Mouse (Mus musculus) G1E (cell line): ENCODE measurements around the gene Sept4. TPM values are rescaled to one million over a fixed set of nuclear protein-coding genes. Genes with fewer than 3 reads are reported as not detected.
A peak's percentile ranks its signal among the peaks of the same experiment; 100 is the strongest.

Source experiments
- ATAC-seq: 2 replicates; pipeline ENCODE4 v1.8.0; 2016; ENCODE audit warnings: mild to moderate bottlenecking; ENCODE audit not compliant: insufficient number of reproducible peaks, poor library complexity, low FRiP score, severe bottlenecking; ENCODE audit errors: extremely low read depth
- DNase-seq: peaks from one replicate; pipeline ENCODE4 v3.0.0; 2012; ENCODE audit warnings: low spot score
- H3K27me3 ChIP-seq: 2 replicates; pipeline ENCODE4 v1.6.1; 2012; ENCODE audit warnings: mild to moderate bottlenecking, low read length, inconsistent platforms; ENCODE audit not compliant: insufficient read depth
- H3K36me3 ChIP-seq: replicated peaks from 2 replicates; pipeline ENCODE3; 2012; ENCODE audit warnings: mild to moderate bottlenecking, inconsistent platforms
- H3K4me1 ChIP-seq: 2 replicates; pipeline ENCODE4 v1.6.1; 2012; ENCODE audit warnings: low read depth, low read length, inconsistent platforms, mixed read lengths; ENCODE audit not compliant: insufficient read depth
- H3K4me3 ChIP-seq: 2 replicates; pipeline ENCODE4 v1.5.1; 2012; ENCODE audit warnings: low read depth, mild to moderate bottlenecking, inconsistent platforms, low read length, moderate library complexity, mixed read lengths
- H3K9me3 ChIP-seq: replicated peaks from 2 replicates; pipeline ENCODE4 v1.6.1; 2012; ENCODE audit warnings: inconsistent platforms
- CTCF ChIP-seq: IDR thresholded peaks from 2 replicates; pipeline ENCODE4 v1.5.1; 2012; ENCODE audit warnings: low read depth, low read length, inconsistent platforms, mixed read lengths
- GATA1 ChIP-seq: IDR thresholded peaks from 2 replicates; pipeline ENCODE4 v1.6.1; 2012; ENCODE audit warnings: borderline replicate concordance, low read length, inconsistent platforms, mixed read lengths
- GATA2 ChIP-seq: IDR thresholded peaks from 2 replicates; pipeline ENCODE4 v1.6.1; 2012; ENCODE audit warnings: low read depth, low read length, inconsistent platforms, borderline replicate concordance
- POLR2AphosphoS5 ChIP-seq: IDR thresholded peaks from 2 replicates; pipeline ENCODE4 v1.6.1; 2012; ENCODE audit warnings: low read depth, low read length, inconsistent platforms; ENCODE audit not compliant: insufficient replicate concordance
- TAL1 ChIP-seq: conservative IDR thresholded peaks from 2 replicates; pipeline ENCODE4 v1.6.1; 2012; ENCODE audit warnings: low read depth, low read length, inconsistent platforms, mixed read lengths
- polyA plus RNA-seq: library from polyadenylated mRNA; stranded (reverse); fragments of >175 nt; gene quantifications from 2 replicates; pipeline ENCODE4 v1.2.3, GENCODE M21; 2012
- total RNA-seq, 2 experiments: library from RNA; stranded (forward) in 1 of 2; stranded (reverse) in 1 of 2; fragments of 200-1000 nt in 1 of 2; fragments of >200 nt in 1 of 2; fragmentation: Nextera tagmentation in 1 of 2; gene quantifications; 2 replicates each; pipeline ENCODE4 v1.2.3; 2014 to 2017

Gene Sept4
- total and polyA plus RNA-seq, 3 experiments = 0.91 to 2.6 TPM; not detected in 1

DNA sequence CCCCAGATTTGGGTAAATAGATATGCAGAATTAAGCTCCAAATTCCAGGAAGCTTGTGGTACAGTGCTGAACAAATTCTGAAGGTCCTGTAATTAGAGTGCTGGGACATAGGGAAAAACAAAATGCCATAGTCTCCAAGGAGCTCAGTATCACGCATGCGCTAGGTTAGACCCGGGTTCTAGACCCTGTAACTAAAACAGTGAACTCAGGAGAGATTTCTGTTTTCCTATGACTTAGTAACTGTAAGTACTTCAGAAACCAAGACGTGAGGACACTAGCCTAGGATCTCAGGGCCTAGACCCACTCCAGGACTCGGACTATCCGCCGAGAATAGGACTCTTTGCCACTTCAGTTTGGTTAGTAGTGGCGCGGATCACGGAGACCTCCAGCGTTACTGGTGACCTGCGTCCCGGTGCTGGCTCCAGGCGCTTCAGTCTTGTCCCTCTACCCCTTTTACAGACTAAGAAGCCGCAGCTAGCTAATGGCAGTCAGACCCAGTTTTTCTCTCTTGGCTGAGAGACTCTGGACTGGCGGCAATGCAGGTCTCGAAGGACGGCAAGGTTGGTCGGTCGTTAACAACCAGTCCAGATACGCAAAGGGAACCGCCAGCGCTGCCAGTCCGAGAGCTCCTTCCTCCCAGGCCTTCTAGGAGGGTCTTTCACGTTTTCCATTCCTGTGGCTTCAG is 22.3 kb downstream of the Sept4 start:
- H3K4me3 ChIP-seq = peak overlapping the region; percentile 73
- no peaks in the 10 kb centered on the region for H3K27me3 ChIP-seq
- no peak for DNase-seq
- peaks cover 53% of the 10 kb centered on the region for H3K4me1 ChIP-seq
- no peak for ATAC-seq
- no peak for TF ChIP-seq POLR2AphosphoS5
- TF ChIP-seq CTCF = no peak
- TF ChIP-seq GATA2 = no peak
- TF ChIP-seq TAL1 = no peak
- TF ChIP-seq GATA1 = no peak
- H3K36me3 ChIP-seq = peaks cover 42% of the 10 kb centered on the region
- no peaks in the 10 kb centered on the region for H3K9me3 ChIP-seq

DNA sequence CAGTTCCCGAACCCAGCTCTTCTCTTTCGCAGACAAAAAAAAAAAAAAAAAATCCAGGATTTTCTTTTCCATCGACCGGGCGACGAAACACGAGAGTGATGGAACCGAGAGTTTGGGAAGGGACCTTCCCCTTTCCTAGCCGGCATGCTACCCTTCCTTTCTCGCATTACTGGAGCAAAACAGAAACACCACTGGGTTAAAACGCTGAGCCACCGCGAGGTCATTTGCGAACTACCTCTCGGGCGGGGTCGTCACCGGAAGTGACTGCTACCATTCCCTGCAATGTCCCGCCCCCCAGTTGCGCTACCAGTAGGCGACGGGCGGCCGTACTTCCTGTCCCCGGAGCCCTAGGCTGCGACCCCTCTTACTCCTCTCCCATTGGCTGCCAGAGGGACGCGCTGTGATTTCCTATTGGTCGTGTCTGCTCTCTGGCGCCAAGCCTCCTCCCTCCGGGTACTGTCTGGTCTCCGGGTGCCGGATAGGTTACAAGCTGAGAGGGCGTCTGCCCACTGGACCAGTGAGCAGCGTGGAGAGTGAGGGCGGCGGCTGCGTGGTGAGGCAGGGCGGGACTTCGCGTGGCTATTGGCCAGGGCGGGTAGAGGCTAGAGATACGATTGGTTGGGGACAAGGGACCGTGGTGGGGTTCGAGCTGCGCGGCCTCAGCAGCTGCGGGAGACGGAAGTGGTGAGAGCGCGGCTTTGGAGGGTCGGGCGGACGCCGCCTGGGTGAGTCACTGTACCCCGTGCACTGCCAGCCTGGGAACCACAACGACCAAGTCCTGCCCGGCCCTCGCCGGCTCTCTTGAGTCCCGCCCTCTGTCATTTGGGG is 23.0 kb downstream of the Sept4 start, which contains the start of gene Mtmr4:
Gene Mtmr4 (plus strand): TSS at position 637 of the 828 bp plus-strand sequence.
- Histone ChIP-seq H3K27me3 (no peaks in the 10 kb centered on the region), H3K9me3 (no peaks in the 10 kb centered on the region), H3K4me3 (peak within 1 kb of the TSS; percentile 73), H3K36me3 (peaks cover 50% of the 10 kb centered on the region), H3K4me1 (peaks cover 60% of the 10 kb centered on the region)
- peak; percentile 95 for ATAC-seq
- DNase-seq = peak; percentile 99
- no peak for TF ChIP-seq GATA2
- no peak for TF ChIP-seq POLR2AphosphoS5
- no peak for TF ChIP-seq GATA1
- no peak for TF ChIP-seq TAL1
- TF ChIP-seq CTCF = no peak

DNA sequence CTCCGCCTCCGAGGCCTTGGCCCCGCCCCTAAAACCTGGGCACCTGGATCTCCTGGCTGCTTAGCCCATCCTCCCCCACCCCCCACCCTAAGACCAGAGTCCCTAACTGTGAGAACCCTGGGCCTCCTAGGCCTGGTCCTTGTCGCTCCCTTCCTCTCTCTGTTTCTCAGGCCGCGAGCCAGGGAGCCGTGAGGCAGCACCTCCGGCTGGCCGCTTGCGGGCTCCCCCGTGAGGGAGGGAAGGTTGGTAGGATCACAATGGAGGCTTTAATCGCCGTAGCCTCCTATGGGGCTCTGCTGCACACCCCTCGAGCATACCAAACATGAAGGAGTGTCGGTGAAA is 23.6 kb downstream of the Sept4 start:
- H3K9me3 ChIP-seq = no peaks in the 10 kb centered on the region
- H3K27me3 ChIP-seq = no peaks in the 10 kb centered on the region
- peak overlapping the region; percentile 73 for H3K4me3 ChIP-seq
- TF ChIP-seq TAL1 (no peak), GATA2 (no peak), CTCF (no peak), POLR2AphosphoS5 (no peak), GATA1 (no peak)
- DNase-seq = no peak
- ATAC-seq = no peak
- peaks cover 55% of the 10 kb centered on the region for H3K36me3 ChIP-seq
- H3K4me1 ChIP-seq = peaks cover 64% of the 10 kb centered on the region

DNA sequence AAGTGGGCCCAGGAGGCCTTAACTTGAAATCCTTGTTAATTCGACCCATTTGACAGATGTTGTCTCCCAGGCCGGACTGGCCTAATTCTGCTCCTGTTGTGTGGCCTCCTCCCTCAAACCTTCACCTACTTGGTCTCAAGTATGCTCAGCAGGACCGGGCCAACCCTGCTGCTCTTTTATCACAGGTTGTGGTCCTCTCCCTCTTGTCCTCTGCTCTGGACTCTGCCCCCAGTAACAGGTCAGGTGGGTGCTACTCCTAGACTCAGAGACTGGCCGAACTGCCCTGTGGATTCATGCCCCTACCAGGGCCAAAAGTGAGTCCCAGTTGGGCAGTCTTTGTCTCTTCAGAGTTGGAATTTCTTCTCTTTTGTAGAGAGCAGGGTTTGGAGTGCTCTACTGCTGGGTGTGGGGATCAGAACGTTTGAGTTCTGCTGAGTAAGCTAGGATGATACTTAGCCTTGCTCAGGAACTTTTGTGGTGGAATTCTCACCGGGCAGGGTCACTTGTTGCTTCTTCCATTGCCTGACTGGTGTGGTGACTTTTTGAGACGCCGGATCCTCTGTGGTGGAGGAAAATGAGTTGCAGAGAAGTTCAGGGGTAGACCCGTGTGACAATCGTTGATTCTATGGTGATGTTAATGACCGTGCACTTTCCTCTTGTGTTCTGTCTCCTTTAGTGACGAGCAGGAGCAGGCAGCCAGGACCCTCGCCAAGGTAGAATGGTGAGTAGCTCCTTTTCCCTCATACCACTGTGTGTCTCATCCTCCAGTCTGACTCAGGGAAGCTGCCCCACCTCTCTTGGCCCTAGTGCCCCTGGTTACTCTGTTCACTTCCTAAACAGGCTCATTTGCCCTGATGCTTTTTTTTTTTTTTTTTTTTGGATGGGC is 24.3 kb downstream of the Sept4 start:
- Histone ChIP-seq H3K4me3 (peak overlapping the region; percentile 73), H3K4me1 (peaks cover 64% of the 10 kb centered on the region), H3K36me3 (peaks cover 62% of the 10 kb centered on the region), H3K27me3 (no peaks in the 10 kb centered on the region), H3K9me3 (no peaks in the 10 kb centered on the region)
- no peak for TF ChIP-seq CTCF
- TF ChIP-seq GATA1 = no peak
- TF ChIP-seq TAL1 = no peak
- no peak for TF ChIP-seq GATA2
- TF ChIP-seq POLR2AphosphoS5 = no peak
- no peak for DNase-seq
- ATAC-seq = no peak

DNA sequence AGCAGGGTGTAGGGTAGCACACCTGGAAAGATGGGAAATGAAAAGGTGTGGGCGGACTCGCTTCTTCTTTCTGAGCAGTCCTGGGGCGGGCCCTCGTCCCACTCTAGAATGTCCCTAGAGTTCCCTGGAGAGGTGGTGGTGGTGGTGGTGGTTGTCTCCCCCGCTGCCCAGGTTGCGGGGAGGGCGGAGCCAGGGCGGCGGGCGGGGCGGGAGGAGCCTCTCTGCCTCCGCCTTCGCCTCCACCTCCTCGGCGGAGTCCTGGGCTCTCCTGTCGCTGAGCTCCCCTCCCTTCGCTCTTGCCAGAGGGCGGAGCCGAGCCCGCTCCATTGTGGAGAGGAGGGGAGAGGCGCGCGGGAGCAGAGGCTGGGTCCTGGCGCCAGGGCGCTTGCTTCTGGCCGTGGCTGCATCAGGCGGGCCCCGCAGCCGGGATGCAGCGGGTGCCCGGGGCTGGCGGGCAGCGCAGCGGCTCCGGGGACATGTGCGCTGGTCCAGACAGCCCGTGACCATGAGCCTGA is 26.7 kb downstream of the Sept4 start:
- ATAC-seq = no peak
- peaks cover 72% of the 10 kb centered on the region for H3K36me3 ChIP-seq
- peaks cover 51% of the 10 kb centered on the region for H3K4me1 ChIP-seq
- no peaks in the 10 kb centered on the region for H3K9me3 ChIP-seq
- no peaks in the 10 kb centered on the region; the same call in 1 of the 2 replicates for H3K27me3 ChIP-seq
- TF ChIP-seq GATA2 (no peak), TAL1 (no peak), CTCF (no peak), POLR2AphosphoS5 (no peak), GATA1 (no peak)
- peak; percentile 84 for DNase-seq
- peak overlapping the region; percentile 72 for H3K4me3 ChIP-seq

DNA sequence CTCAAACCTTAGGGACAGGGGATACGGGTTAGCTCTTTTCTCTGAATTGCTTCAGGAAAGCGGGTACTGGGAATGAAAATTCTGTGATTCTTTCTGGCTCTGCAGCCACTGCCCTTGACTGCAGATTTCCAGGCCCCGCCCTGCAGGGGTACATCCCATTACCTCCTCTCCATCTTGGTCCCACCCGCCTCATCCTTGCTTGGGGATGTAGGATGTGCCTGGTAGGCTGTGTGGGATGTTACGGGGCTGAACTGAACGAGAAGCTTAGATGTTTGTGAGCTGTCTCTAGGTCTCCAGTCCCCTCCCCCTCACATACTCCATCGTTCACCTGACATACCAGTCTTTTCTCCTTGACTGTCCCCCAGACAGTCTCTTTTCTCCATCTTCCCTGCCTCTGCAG is 27.3 kb downstream of the Sept4 start:
- ATAC-seq (no peak), DNase-seq (no peak)
- H3K4me3 ChIP-seq = peak overlapping the region; percentile 72
- H3K36me3 ChIP-seq = peaks cover 78% of the 10 kb centered on the region
- no peaks in the 10 kb centered on the region; the same call in 1 of the 2 replicates for H3K27me3 ChIP-seq
- H3K9me3 ChIP-seq = no peaks in the 10 kb centered on the region
- peaks cover 46% of the 10 kb centered on the region for H3K4me1 ChIP-seq
- TF ChIP-seq GATA1 = no peak
- TF ChIP-seq POLR2AphosphoS5 = no peak
- no peak for TF ChIP-seq CTCF
- no peak for TF ChIP-seq TAL1
- no peak for TF ChIP-seq GATA2
